Mouse (Mus musculus) layer of hippocampus, postnatal 25 days (tissue): Measurements from ENCODE around the gene Calcoco2. TPM values are rescaled to one million over a fixed set of nuclear protein-coding genes. Genes with fewer than 3 reads are reported as not detected.

Experiments used
- total RNA-seq, 2 experiments: library from RNA; stranded (reverse); gene quantifications; 2 replicates each; pipeline ENCODE4 v1.2.3; 2021

The Calcoco2 gene
- total RNA-seq, 2 experiments from 2014 or later: not detected

Other genes with a start within 250 kb of the Calcoco2 start
- gene B4galnt2, start 197.1 kb downstream of the Calcoco2 start, total RNA-seq: not detected
- gene Igf2bp1, start 106.0 kb downstream of the Calcoco2 start, total RNA-seq: under 1 TPM in 1 of 2 experiments, not detected in 1; 0.12 TPM
- not detected for gene Gip, start 87.4 kb downstream of the Calcoco2 start, total RNA-seq
- 100 to 1,000 TPM in 1 of 2 experiments, 10 to 100 TPM in 1; 99.8 to 103 TPM for gene Snf8, start 77.1 kb downstream of the Calcoco2 start, total RNA-seq
- gene Ube2z, start 46.6 kb downstream of the Calcoco2 start, total RNA-seq: 10 to 100 TPM; 51.6 to 58.2 TPM
- 100 to 1,000 TPM; 430 to 475 TPM for gene Atp5g1, start 36.3 kb downstream of the Calcoco2 start, total RNA-seq
- gene Ttll6, start 21.8 kb upstream of the Calcoco2 start, total RNA-seq: under 1 TPM; 0.12 to 0.40 TPM
- gene Hoxb13, start 82.4 kb upstream of the Calcoco2 start, total RNA-seq: not detected
- not detected for gene Hoxb9, start 159.5 kb upstream of the Calcoco2 start, total RNA-seq
- not detected for gene Hoxb8, start 169.9 kb upstream of the Calcoco2 start, total RNA-seq
- not detected for gene Hoxb7, start 174.7 kb upstream of the Calcoco2 start, total RNA-seq
- not detected for gene Hoxb6, start 180.5 kb upstream of the Calcoco2 start, total RNA-seq
- gene Hoxb5, start 191.4 kb upstream of the Calcoco2 start, total RNA-seq: not detected
- gene Hoxb4, start 206.3 kb upstream of the Calcoco2 start, total RNA-seq: not detected
- not detected for gene Hoxb3, start 211.4 kb upstream of the Calcoco2 start, total RNA-seq
- gene Hoxb2, start 238.6 kb upstream of the Calcoco2 start, total RNA-seq: not detected